Mouse (Mus musculus) C2C12 (cell line): ENCODE measurements at regions not wholly inside any gene's neighbourhood (a gene's known extent, or its start where the extent isn't known, plus 50 kb on each side); places are given as distances from the start of the nearest gene placed in this dataset.

Experiments
- CEBPB ChIP-seq: IDR thresholded peaks from one replicate; pipeline ENCODE4 v1.6.1; 2011; ENCODE audit warnings: low read depth, mild to moderate bottlenecking, control low read depth, moderate library complexity
- CTCF ChIP-seq: IDR thresholded peaks from one replicate; pipeline ENCODE4 v1.5.1; 2011; ENCODE audit not compliant: control insufficient read depth, insufficient read depth, insufficient read length
- MAX ChIP-seq: IDR thresholded peaks from one replicate; pipeline ENCODE4 v1.6.1; 2011; ENCODE audit warnings: mild to moderate bottlenecking, control low read depth
- MYOG ChIP-seq: IDR thresholded peaks from one replicate; pipeline ENCODE4 v1.6.1; 2011; ENCODE audit not compliant: control insufficient read depth, insufficient read length; ENCODE audit errors: extremely low read depth
- USF1 ChIP-seq: IDR thresholded peaks from one replicate; pipeline ENCODE4 v1.6.1; 2011; ENCODE audit warnings: low read depth, mild to moderate bottlenecking, control low read depth, moderate library complexity

DNA sequence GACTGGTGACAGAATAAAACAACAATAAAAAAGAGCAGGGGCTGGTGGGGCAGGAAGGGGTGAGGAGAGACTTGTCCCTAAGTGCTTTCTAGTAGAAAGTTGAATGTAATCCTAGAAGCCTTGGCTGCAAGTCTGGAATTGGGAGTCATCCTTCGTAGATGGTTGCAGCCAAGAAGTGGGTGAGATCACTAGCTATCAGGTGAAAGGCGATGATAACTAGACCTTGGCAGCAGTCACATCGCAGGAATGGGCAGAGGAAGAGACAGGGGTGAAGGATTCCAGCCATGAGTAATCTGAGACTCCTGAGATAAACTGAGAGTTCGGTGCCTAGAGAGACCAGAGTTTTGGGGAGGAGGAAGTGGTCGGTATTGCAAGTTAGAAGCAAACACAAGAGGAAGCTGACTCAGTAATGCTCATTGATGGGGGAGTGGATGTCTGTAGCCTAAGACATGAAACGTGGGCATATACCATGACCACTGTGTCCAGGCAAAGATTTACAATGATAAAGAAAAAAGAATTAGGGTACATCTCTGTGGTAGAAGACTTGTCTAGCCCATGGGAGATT lies 73.1 kb upstream of the Lifr start:
- TF ChIP-seq CTCF (no peak), USF1 (no peak), MAX (no peak), MYOG (no peak), CEBPB (no peak)
